Mouse (Mus musculus) E14TG2a.4 (cell line): ENCODE data around the gene Olfr1441.
A peak's percentile ranks its signal among the peaks of the same experiment; 100 is the strongest.

Experiments used
- H3K27me3 ChIP-seq: 2 replicates; pipeline ENCODE4 v1.6.1; 2014; ENCODE audit warnings: low read length, control low read depth; ENCODE audit not compliant: insufficient read depth
- H3K36me3 ChIP-seq: 2 replicates; pipeline ENCODE4 v1.6.1; 2014; ENCODE audit warnings: low read length, control low read depth; ENCODE audit not compliant: insufficient read depth
- H3K4me1 ChIP-seq: replicated peaks from 2 replicates; pipeline ENCODE4 v1.6.1; 2014; ENCODE audit warnings: low read depth, low read length, control low read depth
- H3K4me3 ChIP-seq: replicated peaks from 2 replicates; pipeline ENCODE4 v1.5.1; 2014; ENCODE audit warnings: mild to moderate bottlenecking, low read length
- H3K9me3 ChIP-seq: 2 replicates; pipeline ENCODE4 v1.6.1; 2014; ENCODE audit warnings: low read length, control low read depth
- CTCF ChIP-seq: conservative IDR thresholded peaks from 2 replicates; pipeline ENCODE4 v1.5.1; 2014; ENCODE audit warnings: low read length
- NANOG ChIP-seq: IDR thresholded peaks from 2 replicates; pipeline ENCODE4 v1.6.1; 2014; ENCODE audit warnings: borderline replicate concordance, low read length, mixed read lengths
- POU5F1 ChIP-seq: IDR thresholded peaks from 2 replicates; pipeline ENCODE4 v1.6.1; 2014; ENCODE audit warnings: low read length, borderline replicate concordance

Olfr1441 gene

GRCm38 (mm10) chr19:12466204-12466603 lies 49.0 kb downstream of the Olfr1441 start:
- TF ChIP-seq POU5F1 (no peak), CTCF (peak; percentile 76)
- no peak overlapping the region for H3K4me3 ChIP-seq
- H3K36me3 ChIP-seq, result no peaks in the 10 kb centered on the region
- H3K9me3 ChIP-seq, result peaks cover 24% of the 10 kb centered on the region
- H3K4me1 ChIP-seq, result peaks cover 29% of the 10 kb centered on the region
- H3K27me3 ChIP-seq, result no peaks in the 10 kb centered on the region

GRCm38 (mm10) chr19:12467436-12467835 lies 50.2 kb downstream of the Olfr1441 start:
- no peak for TF ChIP-seq NANOG
- no peak for TF ChIP-seq POU5F1
- peak; percentile 68 for TF ChIP-seq CTCF
- H3K4me3 ChIP-seq, result no peak overlapping the region

GRCm38 (mm10) chr19:12471866-12472265 lies 54.6 kb downstream of the Olfr1441 start:
- Histone ChIP-seq H3K27me3 (no peaks in the 10 kb centered on the region), H3K9me3 (peaks cover 5% of the 10 kb centered on the region), H3K4me1 (peaks cover 10% of the 10 kb centered on the region; the same call in 1 of the 2 replicates), H3K36me3 (no peaks in the 10 kb centered on the region), H3K4me3 (no peak overlapping the region)
- TF ChIP-seq NANOG, result no peak
- TF ChIP-seq CTCF, result no peak
- TF ChIP-seq POU5F1, result no peak

More at GRCm38 (mm10) chr19:12467436-12467835, 50.2 kb downstream of the Olfr1441 start:
- Histone ChIP-seq H3K9me3 (peaks cover 12% of the 10 kb centered on the region), H3K4me1 (peaks cover 29% of the 10 kb centered on the region), H3K36me3 (no peaks in the 10 kb centered on the region), H3K27me3 (no peaks in the 10 kb centered on the region)

GRCm38 (mm10) chr19:12472381-12472976 lies 55.2 kb downstream of the Olfr1441 start:
- TF ChIP-seq CTCF (no peak), POU5F1 (no peak), NANOG (no peak)
- no peaks in the 10 kb centered on the region for H3K9me3 ChIP-seq
- no peaks in the 10 kb centered on the region for H3K36me3 ChIP-seq
- H3K27me3 ChIP-seq, result no peaks in the 10 kb centered on the region
- peaks cover 10% of the 10 kb centered on the region; the same call in 1 of the 2 replicates for H3K4me1 ChIP-seq
- no peak overlapping the region for H3K4me3 ChIP-seq
